Mouse (Mus musculus) frontal cortex, adult 2 months (tissue): ENCODE data around the gene Cdc42se2. TPM values are rescaled to one million over a fixed set of nuclear protein-coding genes. Genes with fewer than 3 reads are reported as not detected.

Source experiments
- DNase-seq, 2 experiments: peaks; one replicate each; pipeline ENCODE4 v3.0.0; 2022; ENCODE audit warnings: low spot score in 1 of 2; ENCODE audit errors: extremely low spot score in 1 of 2
- polyA plus RNA-seq: library from polyadenylated mRNA; depleted of rRNA; stranded (reverse); fragments of >200 nt; gene quantifications from 2 replicates; pipeline ENCODE4 v1.2.3, GENCODE M21; 2012

Cdc42se2 gene
- polyA plus RNA-seq, 1 experiment: 168 TPM

DNA sequence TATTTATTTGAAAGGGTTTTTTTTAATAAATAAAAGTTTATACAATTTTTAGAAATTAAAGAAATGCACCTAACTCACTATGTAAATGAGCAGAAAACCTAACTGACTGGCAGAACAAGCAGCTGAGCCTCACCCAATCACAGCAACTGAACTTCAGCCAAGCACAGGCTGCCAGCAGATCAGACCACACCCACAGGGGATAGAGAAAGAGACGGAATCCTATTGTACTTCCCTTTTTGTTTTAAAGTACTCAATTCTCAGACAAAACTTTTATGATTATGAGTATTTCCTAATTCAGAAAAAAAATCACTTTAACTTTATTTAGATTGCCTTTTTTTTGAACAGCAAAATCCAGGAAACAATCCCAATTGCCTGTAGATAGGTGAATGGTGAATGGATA, 29.5 kb downstream of the Cdc42se2 start:
- DNase-seq: no peak

DNA sequence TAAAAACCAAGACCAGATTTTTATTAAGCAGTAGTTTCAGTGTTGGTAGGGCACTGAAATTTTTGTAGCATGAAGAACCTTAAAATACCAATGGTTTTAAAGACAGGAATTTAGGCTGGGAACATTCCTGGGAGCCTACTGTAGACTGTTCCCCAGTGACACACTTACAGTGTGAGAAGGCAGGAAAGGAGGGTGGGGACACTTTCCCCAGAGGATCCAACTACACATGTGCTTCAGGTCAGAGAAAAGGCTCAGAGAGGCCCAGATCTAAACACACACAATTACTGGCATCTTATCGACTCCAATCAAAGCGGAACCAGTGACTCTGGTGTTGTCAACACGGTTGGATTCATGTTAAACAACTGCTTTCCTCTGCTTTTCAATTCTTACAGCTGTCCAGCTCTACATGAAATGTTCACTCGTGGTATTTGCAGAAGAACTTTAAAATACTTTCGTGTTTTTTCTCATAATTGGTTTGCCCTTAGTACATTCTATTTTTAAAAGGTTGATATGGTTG, 32.3 kb downstream of the Cdc42se2 start:
- no peak for DNase-seq

DNA sequence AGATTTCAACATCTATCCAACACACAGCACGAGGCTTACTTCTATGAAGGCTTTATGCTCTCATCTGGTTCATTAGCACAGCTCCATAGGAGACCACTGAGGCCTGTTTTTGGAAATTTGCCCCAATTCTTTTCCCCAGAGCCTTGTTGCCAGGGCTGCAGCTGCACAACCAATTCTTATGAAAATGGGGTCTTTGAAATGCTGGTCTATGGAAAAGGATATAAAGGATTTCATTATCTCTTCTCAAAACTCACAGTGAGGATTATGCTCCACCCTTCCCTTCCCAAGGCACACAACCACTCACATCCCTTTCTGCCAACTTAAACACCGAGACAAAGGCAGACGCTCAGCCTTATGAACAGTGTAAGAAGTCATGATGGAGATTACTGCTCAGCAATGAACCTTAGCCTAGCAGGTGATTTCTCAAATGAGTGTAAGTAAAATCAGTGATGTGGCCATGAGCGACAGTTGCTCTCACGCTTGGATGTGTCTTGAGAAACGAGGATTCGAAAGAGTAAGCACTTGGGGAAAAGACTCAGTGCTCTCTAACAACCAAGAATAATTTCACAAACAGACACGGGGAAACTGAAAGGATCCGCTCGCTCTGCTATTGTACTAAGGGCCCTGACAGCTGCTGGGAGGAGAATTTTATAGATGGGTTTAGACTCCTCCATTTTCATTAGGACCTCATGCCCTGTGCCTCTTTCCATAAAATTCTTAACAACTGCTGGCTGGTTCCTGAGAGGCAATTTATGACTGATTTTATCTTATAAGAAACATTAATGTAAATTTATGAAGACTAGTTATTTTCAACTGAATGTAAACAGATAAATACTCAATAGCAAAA, 33.0 kb downstream of the Cdc42se2 start:
- DNase-seq: peak in 1 of 2 experiments; percentile 50

DNA sequence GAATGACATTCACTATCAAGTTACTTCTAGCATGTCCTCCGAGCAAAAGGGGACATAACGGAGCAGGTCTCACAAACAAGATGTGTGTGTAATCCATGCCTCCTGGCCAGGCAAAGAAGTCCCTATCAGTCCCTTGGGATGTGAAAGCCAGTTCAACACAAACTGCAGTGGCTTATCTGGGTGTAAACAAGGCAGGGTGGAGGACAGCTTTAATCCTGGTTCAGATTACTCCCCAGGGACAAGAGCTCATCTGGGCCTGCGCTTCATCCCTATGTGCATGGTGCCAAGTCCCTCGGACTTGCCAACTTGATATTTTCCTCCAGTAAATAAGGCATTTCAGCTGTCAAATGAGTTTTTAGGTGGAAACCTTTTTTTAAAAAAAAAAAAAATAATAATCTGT, 36.0 kb downstream of the Cdc42se2 start:
- DNase-seq: no peak

GRCm38 (mm10) chr11:54748891-54749290, 38.6 kb downstream of the Cdc42se2 start:
- DNase-seq: no peak

- DNase-seq: no peak
Observed at GRCm38 (mm10) chr11:54744231-54744630, 43.2 kb downstream of the Cdc42se2 start.

GRCm38 (mm10) chr11:54741330-54741729, 46.1 kb downstream of the Cdc42se2 start:
- no peak for DNase-seq

- DNase-seq: no peak
Observed at GRCm38 (mm10) chr11:54739012-54739750, 48.3 kb downstream of the Cdc42se2 start.

- no peak for DNase-seq
Observed at GRCm38 (mm10) chr11:54736903-54737302, 50.6 kb downstream of the Cdc42se2 start.

DNA sequence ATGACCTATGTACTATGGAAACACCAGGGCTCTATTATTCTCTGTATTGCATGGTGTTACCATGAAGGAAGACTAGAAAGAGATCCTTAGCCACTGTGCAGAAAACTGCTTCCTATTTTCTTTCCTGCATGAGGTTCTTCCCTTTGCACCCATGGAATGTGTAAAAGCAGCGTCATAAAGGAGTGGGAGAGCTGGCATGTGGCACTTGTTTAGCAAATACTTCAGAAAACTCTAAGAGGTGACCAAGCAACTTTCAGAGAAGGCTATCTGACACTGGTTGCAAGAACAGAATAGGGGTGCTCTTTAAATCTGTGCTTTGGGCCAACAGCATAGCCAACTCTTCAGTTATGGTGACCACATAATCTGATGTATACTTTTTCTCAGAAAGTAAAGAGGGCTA, 52.4 kb downstream of the Cdc42se2 start:
- DNase-seq: no peak

GRCm38 (mm10) chr11:54733546-54733945, 53.9 kb downstream of the Cdc42se2 start:
- DNase-seq: no peak

GRCm38 (mm10) chr11:54731367-54731766, 56.1 kb downstream of the Cdc42se2 start:
- no peak for DNase-seq

- no peak for DNase-seq
Observed at GRCm38 (mm10) chr11:54730931-54731330, 56.5 kb downstream of the Cdc42se2 start.

DNA sequence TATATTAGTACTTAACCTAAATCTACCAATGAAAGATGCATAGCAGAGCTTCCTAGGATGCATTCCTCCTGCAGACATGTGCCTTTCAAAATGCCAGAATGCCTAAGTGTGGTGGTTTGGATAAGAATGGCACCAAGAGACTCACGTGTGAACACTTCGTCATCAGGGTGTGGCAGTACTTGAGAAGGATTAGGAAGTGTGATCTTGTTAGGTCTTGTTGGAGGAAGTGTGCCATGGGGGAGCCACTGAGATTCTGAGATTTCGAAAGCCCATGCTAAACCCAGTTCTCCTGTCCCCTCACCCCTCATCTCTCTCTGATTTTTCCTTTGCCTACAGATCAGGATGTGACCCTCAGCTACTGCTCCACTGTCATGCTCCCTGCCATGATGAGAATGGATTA, 58.2 kb downstream of the Cdc42se2 start:
- no peak for DNase-seq

- no peak for DNase-seq
Observed at GRCm38 (mm10) chr11:54728371-54728770, 59.1 kb downstream of the Cdc42se2 start.

DNA sequence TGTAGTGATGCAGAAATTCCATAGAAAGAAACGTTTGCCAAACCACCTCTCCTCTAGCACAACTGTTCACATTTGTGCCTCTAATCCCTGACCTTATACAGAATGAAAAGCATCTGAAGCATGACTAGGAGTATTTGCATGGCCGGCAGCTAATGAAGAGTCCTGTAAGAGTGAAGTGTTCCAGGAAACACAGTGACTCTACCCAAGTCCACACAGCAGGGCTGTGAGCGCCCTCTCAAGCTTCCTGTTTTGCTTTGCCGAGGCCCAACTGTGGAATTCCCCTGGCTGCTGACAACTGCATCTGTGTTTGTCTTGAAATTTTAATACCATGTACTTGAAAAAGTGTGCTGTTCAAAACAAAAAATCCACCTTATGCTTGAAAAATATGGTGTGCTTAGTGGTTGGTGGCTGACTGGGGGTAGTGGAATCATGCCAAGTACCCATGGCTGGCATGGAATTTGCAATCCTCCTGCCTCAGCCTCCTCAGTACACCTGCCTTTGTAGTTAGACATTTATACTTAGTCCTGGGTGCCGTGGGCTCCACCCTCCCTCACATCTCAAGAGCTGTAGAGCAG, 60.1 kb downstream of the Cdc42se2 start:
- no peak for DNase-seq

GRCm38 (mm10) chr11:54726571-54727062, 60.9 kb downstream of the Cdc42se2 start:
- peak; percentile 48 to 70 for DNase-seq

DNA sequence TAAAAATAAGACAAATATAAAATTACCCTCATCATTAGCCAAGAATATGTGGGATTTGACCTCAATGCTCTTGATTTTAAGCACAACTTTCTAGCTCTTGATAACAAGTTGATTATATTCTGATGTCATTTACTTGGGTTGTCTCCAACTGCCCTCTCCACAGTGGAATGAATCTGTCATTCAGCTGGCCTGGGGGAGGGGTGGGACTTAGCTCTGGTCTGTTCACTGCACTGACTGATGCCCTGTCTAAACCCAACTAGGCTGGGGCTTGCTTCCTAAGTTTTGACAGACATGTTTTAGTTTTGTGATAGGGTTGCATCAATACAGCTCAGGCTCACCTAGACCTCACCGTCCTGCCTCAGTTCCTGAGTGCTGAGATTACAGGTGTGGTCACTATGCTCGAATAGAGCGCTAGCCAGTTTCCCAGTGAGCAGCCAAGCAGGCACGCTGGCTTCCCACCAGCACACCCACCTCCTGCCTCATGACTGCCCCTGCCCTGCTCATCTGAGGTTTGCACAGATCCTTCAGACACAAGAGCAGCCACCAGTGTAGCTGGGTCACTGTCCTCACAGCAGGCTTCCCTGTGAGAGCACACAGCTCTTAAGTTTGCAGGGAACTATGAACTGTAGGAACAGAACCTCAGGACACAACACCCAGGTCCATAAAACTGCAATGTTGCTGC, 63.0 kb downstream of the Cdc42se2 start:
- DNase-seq: peak; percentile 28 to 44

GRCm38 (mm10) chr11:54722057-54722456, 65.4 kb downstream of the Cdc42se2 start:
- no peak for DNase-seq

DNA sequence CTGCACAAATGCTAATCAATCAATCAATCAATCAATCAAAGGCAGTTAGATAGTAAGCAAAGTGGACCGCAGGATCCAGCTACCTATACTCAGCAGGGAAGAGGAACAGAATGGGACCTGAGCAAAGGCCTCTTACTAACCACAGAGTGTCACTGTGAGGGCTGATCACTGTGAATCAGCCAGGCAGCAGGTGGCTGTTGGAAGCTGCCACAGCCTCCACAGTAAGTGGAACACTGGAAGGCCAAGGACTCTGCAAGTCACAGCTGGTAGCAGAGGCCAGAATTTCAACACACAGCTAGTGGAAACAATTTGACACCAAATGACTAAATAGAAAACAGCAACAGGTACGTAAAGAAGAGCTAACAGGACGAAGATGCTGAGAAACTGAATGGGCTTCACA, 68.9 kb downstream of the Cdc42se2 start:
- DNase-seq: no peak

DNA sequence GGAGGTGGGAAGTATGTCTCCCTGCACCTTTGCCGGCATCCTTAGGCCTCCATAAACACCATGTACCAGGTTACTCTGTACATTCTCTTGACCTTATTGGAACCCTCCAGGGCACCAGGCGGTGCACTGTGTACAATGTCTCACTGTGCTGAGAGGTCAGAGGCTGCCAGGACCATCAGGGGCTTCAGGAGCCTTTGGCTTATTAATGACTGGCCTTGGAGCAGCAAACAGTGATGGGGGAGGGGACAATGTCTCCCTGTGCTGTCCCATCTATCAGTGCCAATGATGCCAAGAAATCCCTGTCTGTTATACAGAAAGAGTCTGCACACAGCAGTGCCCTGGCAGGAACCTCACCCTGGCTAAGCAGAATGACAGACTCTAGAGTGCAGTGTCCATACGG, 69.6 kb downstream of the Cdc42se2 start:
- DNase-seq: no peak
